Mouse (Mus musculus) embryo, embryonic 10.5 days (tissue): Measurements from ENCODE around the gene Fzd4.

Experiments
- DNase-seq: peaks from one replicate; pipeline ENCODE4 v3.0.0-alpha.2; 2015; ENCODE audit warnings: low spot score

Fzd4 gene

GRCm38 (mm10) chr7:89401136-89401858, 2.9 kb upstream of the Fzd4 start:
- DNase-seq: no peak

- no peak for DNase-seq
Measured at GRCm38 (mm10) chr7:89401936-89402335, 2.2 kb upstream of the Fzd4 start.

DNA sequence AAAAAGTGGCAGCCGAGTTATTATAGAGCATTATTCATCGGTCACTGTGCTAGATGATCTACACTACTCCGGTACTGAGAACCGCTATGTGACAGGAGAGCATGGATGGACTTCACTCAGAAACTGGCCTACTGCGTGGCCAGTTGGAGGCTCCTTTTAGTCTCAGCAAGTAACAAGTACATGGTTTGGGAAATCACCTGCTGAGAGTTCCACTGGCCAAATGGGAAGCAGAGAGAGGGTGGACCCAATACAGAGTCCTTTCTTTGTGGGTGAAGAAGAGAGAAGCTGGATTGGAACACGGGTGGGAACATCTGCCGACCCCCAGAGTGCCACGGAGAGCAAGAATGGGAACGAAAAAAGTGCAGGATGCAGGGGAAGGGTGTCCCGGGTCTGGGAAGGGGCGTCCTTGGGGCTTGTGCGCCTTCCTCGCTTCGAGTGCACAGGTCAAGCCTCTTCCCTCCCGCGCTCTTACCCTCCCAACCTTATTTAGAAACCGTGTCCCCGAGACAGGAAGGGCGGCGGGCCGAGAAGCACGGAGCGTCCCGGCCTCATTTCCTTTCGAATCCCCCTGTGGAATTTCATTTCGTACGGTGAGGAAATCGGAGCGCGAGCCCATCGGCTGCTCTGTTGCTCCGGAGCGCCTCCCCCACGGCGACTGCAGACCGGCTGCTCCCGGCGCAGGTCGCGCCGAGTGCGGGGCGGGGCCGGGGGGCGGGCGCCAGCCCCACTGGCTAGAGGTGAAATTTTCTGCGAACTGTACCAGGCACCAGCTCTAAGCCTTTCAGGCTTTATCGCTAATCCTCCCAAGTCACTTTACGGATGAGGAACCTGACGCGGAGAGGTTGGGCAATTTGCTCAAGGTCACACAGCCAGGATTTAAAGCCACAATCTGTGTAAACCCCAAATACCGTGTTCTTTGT, 842 bp upstream of the Fzd4 start:
- DNase-seq: peak; percentile 79

GRCm38 (mm10) chr7:89404734-89405440, 732 bp downstream of the Fzd4 start:
- peak; percentile 65 for DNase-seq

GRCm38 (mm10) chr7:89406011-89406410, 1.9 kb downstream of the Fzd4 start:
- no peak for DNase-seq

DNA sequence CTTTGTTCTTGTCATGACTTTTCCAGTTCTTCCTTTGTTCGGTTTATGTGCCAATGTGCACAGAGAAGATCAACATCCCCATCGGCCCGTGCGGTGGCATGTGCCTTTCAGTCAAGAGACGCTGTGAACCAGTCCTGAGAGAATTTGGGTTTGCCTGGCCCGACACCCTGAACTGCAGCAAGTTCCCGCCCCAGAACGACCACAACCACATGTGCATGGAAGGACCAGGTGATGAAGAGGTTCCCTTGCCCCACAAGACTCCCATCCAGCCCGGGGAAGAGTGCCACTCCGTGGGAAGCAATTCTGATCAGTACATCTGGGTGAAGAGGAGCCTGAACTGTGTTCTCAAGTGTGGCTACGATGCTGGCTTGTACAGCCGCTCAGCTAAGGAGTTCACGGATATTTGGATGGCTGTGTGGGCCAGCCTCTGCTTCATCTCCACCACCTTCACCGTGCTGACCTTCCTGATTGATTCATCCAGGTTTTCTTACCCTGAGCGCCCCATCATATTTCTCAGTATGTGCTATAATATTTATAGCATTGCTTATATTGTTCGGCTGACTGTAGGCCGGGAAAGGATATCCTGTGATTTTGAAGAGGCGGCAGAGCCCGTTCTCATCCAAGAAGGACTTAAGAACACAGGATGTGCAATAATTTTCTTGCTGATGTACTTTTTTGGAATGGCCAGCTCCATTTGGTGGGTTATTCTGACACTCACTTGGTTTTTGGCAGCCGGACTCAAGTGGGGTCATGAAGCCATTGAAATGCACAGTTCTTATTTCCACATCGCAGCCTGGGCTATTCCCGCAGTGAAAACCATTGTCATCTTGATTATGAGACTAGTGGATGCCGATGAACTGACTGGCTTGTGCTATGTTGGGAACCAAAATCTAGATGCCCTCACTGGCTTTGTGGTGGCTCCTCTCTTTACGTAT, 3.1 kb downstream of the Fzd4 start:
- no peak for DNase-seq

GRCm38 (mm10) chr7:89410294-89410693, 6.1 kb downstream of the Fzd4 start:
- DNase-seq: no peak

DNA sequence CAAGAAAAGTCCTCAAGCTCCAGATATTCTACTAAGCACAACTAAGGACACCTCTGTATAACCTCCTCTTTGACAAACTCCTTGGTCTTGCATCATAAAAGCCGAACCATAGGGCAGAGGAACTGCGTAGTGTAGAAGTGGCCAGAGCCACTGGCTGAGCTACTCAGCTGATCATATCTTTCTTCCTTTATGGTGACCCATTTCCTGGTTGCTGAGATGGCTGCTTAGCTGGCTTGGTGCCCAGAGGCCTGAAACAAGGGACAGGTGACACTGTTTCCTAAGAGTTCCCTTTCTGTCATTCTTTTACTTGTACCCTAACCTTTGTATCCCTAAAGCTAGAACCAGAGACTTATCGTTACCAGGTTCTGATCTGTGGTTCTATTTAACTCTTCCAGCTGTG, 7.2 kb downstream of the Fzd4 start:
- no peak for DNase-seq

GRCm38 (mm10) chr7:89412094-89412493, 7.9 kb downstream of the Fzd4 start:
- DNase-seq: no peak

GRCm38 (mm10) chr7:89416027-89416426, 11.9 kb downstream of the Fzd4 start:
- DNase-seq: no peak

DNA sequence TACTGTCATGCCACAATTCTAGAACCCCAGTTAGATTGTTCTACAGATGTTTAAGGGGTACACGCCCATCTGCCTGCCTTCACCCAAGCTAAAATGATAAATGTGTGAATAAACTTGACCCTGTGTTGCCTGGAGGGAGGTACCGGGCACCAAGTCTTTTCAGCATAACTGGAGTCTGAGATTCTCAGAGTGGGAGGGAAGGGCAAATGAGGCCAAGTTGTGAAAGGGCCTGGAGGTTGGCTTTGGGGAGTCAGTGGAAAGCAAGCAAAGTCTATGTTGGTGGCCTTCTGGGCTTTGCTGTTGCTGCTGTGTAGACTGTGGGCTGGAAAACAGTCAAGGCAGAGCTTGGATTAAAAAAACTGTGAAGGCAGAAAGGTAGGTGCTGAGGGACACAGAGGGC, 13.6 kb downstream of the Fzd4 start:
- no peak for DNase-seq

GRCm38 (mm10) chr7:89418127-89418653, 14.0 kb downstream of the Fzd4 start:
- DNase-seq: peak; percentile 36

- peak; percentile 58 for DNase-seq
Measured at GRCm38 (mm10) chr7:89418917-89419679, 14.9 kb downstream of the Fzd4 start.

- DNase-seq: no peak
Measured at GRCm38 (mm10) chr7:89421294-89421693, 17.1 kb downstream of the Fzd4 start.

DNA sequence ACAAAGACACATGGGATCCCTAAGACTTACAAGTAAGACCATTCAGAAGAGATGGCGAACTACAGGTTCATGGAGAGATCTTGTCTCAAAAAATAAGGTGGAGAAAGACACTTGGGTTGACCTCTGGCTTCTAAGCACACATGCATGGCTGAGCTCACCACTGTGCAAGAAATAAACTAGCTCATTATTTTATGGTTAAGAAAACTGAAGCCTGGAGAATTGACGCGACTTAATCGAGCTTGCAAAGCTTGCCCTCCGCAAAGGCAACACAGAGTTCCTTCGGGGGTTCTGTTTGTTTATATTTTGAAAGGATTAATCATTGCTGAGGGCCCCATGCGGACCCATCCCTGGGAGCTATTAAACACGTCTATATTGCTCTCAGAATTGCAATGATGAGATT, 18.5 kb downstream of the Fzd4 start:
- no peak for DNase-seq

GRCm38 (mm10) chr7:89423194-89423593, 19.0 kb downstream of the Fzd4 start:
- DNase-seq: peak; percentile 53

- peak; percentile 51 for DNase-seq
Measured at GRCm38 (mm10) chr7:89423688-89424255, 19.6 kb downstream of the Fzd4 start.

- DNase-seq: no peak
Measured at GRCm38 (mm10) chr7:89424659-89425058, 20.5 kb downstream of the Fzd4 start.

- DNase-seq: peak; percentile 53
Measured at GRCm38 (mm10) chr7:89425803-89426725, 21.9 kb downstream of the Fzd4 start.
